ENCODE assay signal across 8 mouse cellular contexts in the genomic region with DNA sequence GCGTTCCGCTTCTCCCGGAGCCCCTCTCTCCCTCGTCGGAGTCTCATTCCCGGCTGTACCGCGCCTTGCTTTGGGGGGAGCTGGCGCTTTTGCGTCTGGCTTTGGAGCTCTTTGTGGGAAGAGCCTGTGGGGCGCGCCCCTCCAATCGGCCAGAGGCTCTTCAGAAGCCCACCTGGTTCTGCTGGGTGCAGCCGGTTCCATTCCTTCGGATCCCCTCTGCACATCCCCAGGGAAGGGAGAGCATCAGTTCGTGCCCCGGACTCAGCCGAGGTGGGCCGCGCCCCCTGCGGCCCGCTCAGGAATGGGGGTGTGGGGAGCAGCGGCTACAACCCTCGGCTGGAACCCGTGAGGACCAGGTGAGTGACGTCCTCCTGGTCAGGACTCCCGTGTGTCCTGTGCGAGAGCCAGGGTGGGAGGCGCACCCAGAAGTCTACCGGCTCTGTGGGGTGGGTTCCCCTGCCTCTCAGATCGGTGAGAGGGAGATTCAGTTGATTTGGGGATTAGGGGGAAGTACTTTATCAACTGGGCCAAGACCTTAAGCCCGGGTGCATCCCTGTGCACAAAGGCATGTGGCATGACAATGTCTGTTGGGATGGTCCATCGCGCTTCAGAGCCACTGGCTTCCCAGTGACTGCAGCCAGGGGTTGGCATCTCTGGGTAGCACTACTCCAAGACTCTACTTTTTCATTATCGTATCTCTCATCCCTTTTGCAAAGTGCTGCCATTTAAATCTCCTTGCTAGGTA. TPM values are rescaled to one million over a fixed set of nuclear protein-coding genes. Genes with fewer than 3 reads are reported as not detected.
DNase-seq lines count a peak whose midpoint lies in the region; ATAC-seq and TF ChIP-seq lines count a peak whose summit lies in the region.

No protein-coding gene starts in this region.

- intact Hi-C loops in heart, postnatal 25 days (cut with DNase I), result no loop called here

- H3K4me1 ChIP-seq in heart, embryonic 12.5 days (replicated peaks), result peaks cover 20% of the 10 kb centered on the region
- peaks cover 0 to 2% of the 10 kb centered on the region in 2 experiments; a peak in 1 of 4 replicates for H3K4me1 ChIP-seq in ES-E14 (ENCODE audit: control insufficient read depth in 2 of 2, insufficient read depth in 2 of 2, low read length in 2 of 2, poor library complexity in 1 of 2)
- peaks cover 14% of the 10 kb centered on the region for H3K4me1 ChIP-seq in forebrain, embryonic 11.5 days (replicated peaks; ENCODE audit: control insufficient read depth, insufficient read depth, low read length)
- peaks cover 38% of the 10 kb centered on the region for H3K4me1 ChIP-seq in limb, embryonic 12.5 days (replicated peaks)
- peaks cover 22% of the 10 kb centered on the region for H3K4me1 ChIP-seq in neural tube, embryonic 14.5 days (ENCODE audit: control insufficient read depth, insufficient read depth, low read length)

- ATAC-seq in heart, embryonic 12.5 days (ENCODE audit: insufficient number of reproducible peaks, low FRiP score), result peak; percentile 54
- peak; percentile 63 for ATAC-seq in forebrain, embryonic 11.5 days (replicated peaks; ENCODE audit: low FRiP score)
- ATAC-seq in limb, embryonic 12.5 days (ENCODE audit: insufficient number of reproducible peaks, insufficient read depth, low FRiP score, low TSS enrichment, low read depth), result peak; percentile 73
- ATAC-seq in neural tube, embryonic 14.5 days (ENCODE audit: low read depth), result peak; percentile 67

- H3K9me3 ChIP-seq in heart, embryonic 12.5 days (replicated peaks), result no peaks in the 10 kb centered on the region
- no peaks in the 10 kb centered on the region for H3K9me3 ChIP-seq in ES-E14 (ENCODE audit: control insufficient read depth, insufficient read depth, low read depth, low read length)
- no peaks in the 10 kb centered on the region for H3K9me3 ChIP-seq in forebrain, embryonic 11.5 days (ENCODE audit: control insufficient read depth, low read length)
- no peaks in the 10 kb centered on the region for H3K9me3 ChIP-seq in limb, embryonic 12.5 days
- H3K9me3 ChIP-seq in neural tube, embryonic 14.5 days (ENCODE audit: control insufficient read depth, low read length), result no peaks in the 10 kb centered on the region

- peak overlapping the region; percentile 87 for H3K9ac ChIP-seq in heart, embryonic 12.5 days
- H3K9ac ChIP-seq in ES-E14 (ENCODE audit: insufficient read depth, low read depth, low read length, poor library complexity, severe bottlenecking), result peak overlapping the region; percentile 73
- peak overlapping the region; percentile 79 for H3K9ac ChIP-seq in forebrain, embryonic 11.5 days (ENCODE audit: low read length)
- H3K9ac ChIP-seq in limb, embryonic 12.5 days (replicated peaks), result peak overlapping the region; percentile 87
- peak overlapping the region; percentile 92 for H3K9ac ChIP-seq in neural tube, embryonic 14.5 days (replicated peaks; ENCODE audit: low read depth, low read length)

- in situ Hi-C loops in ES-E14 (cut with MboI; ENCODE audit: low sequenced_read_pairs in 2 of 2, unreplicated experiment in 2 of 2), result no loop called here

- H3K4me2 ChIP-seq in heart, embryonic 12.5 days, result peak overlapping the region; percentile 82
- peak overlapping the region; percentile 65 for H3K4me2 ChIP-seq in forebrain, embryonic 11.5 days (ENCODE audit: low read depth, low read length, severe bottlenecking)
- peak overlapping the region; percentile 86 for H3K4me2 ChIP-seq in limb, embryonic 12.5 days
- H3K4me2 ChIP-seq in neural tube, embryonic 14.5 days (ENCODE audit: low read depth, low read length), result peak overlapping the region; percentile 84

- H3K36me3 ChIP-seq in heart, embryonic 12.5 days, result no peaks in the 10 kb centered on the region
- H3K36me3 ChIP-seq in ES-E14 (ENCODE audit: control insufficient read depth, insufficient read depth, low read length, poor library complexity, severe bottlenecking), result no peaks in the 10 kb centered on the region
- H3K36me3 ChIP-seq in forebrain, embryonic 11.5 days (ENCODE audit: control insufficient read depth, insufficient read depth, low read length), result no peaks in the 10 kb centered on the region
- 0 out of 2 replicates have a peak, but pooled peaks cover 2% of the 10 kb centered on the region for H3K36me3 ChIP-seq in limb, embryonic 12.5 days
- H3K36me3 ChIP-seq in neural tube, embryonic 14.5 days (ENCODE audit: control insufficient read depth, insufficient read depth, low read length), result no peaks in the 10 kb centered on the region

- H3K27ac ChIP-seq in heart, embryonic 12.5 days (ENCODE audit: poor library complexity, severe bottlenecking), result peak overlapping the region; percentile 63; the same call in 1 of the 2 replicates
- H3K27ac ChIP-seq in ES-E14 (ENCODE audit: insufficient read depth, low read depth, low read length, poor library complexity, severe bottlenecking), result no peak overlapping the region
- H3K27ac ChIP-seq in forebrain, embryonic 11.5 days (ENCODE audit: low read depth, low read length), result peak overlapping the region; percentile 87; the same call in 1 of the 2 replicates
- peak overlapping the region; percentile 95 for H3K27ac ChIP-seq in limb, embryonic 12.5 days
- H3K27ac ChIP-seq in neural tube, embryonic 14.5 days (ENCODE audit: low read depth, low read length), result peak overlapping the region; percentile 69

- DNase-seq in heart, postnatal 25 days (ENCODE audit: low spot score), result no peak
- peak; percentile 25 for DNase-seq in ES-E14 (ENCODE audit: low read depth, low spot score)
- DNase-seq in forebrain, embryonic 11.5 days (ENCODE audit: low spot score), result no peak
- DNase-seq in layer of hippocampus, adult 11-12 months (ENCODE audit: low spot score), result no peak
- DNase-seq in left cerebral cortex, adult 9 months (ENCODE audit: low spot score in 2 of 2), result no peak

- H3K4me3 ChIP-seq in heart, embryonic 12.5 days, result peak overlapping the region; percentile 80
- H3K4me3 ChIP-seq in ES-E14 (ENCODE audit: insufficient read depth in 1 of 2, low read depth in 1 of 2, low read length in 2 of 2, poor library complexity in 1 of 2, severe bottlenecking in 1 of 2), result peak overlapping the region; percentile 79 to 95
- H3K4me3 ChIP-seq in forebrain, embryonic 11.5 days (ENCODE audit: low read depth, low read length), result peak overlapping the region; percentile 71
- H3K4me3 ChIP-seq in limb, embryonic 12.5 days (replicated peaks), result peak overlapping the region; percentile 74
- peak overlapping the region; percentile 83 for H3K4me3 ChIP-seq in neural tube, embryonic 14.5 days (ENCODE audit: low read depth, low read length)

- WGBS in heart, embryonic 12.5 days, result under 1% methylated on average over 35 of the region's 35 CpGs
- WGBS in forebrain, embryonic 11.5 days, result under 1% methylated on average over 33 of the region's 35 CpGs
- under 1% methylated on average over 35 of the region's 35 CpGs for WGBS in limb, embryonic 12.5 days
- under 1% methylated on average over 31 of the region's 35 CpGs for WGBS in neural tube, embryonic 14.5 days

- H3K27me3 ChIP-seq in heart, embryonic 12.5 days (replicated peaks), result no peaks in the 10 kb centered on the region
- H3K27me3 ChIP-seq in forebrain, embryonic 11.5 days (ENCODE audit: control insufficient read depth, insufficient read depth, low read length), result no peaks in the 10 kb centered on the region
- no peaks in the 10 kb centered on the region for H3K27me3 ChIP-seq in limb, embryonic 12.5 days
- no peaks in the 10 kb centered on the region for H3K27me3 ChIP-seq in neural tube, embryonic 14.5 days (ENCODE audit: control insufficient read depth, insufficient read depth, low read length)

TF ChIP-seq in ES-E14, 5 proteins besides CTCF, POLR2A, EP300 and RAD21:
- TF ChIP-seq CHD2 (IDR thresholded peaks at IDR 0.05; ENCODE audit: low read depth, low read length), result no peak
- TF ChIP-seq ZC3H11A (IDR thresholded peaks at IDR 0.05; ENCODE audit: borderline replicate concordance, low read depth, low read length), result no peak
- TF ChIP-seq ZNF384 (IDR thresholded peaks at IDR 0.05; ENCODE audit: low read depth, low read length), result no peak
- TF ChIP-seq MAFK (IDR thresholded peaks at IDR 0.05; ENCODE audit: insufficient read depth, low read depth, low read length), result no peak
- TF ChIP-seq HCFC1 (IDR thresholded peaks at IDR 0.05; ENCODE audit: borderline replicate concordance, insufficient read depth, low read length), result no peak

RNA-seq across cellular contexts. Expression of gene Gpr161, which starts 13.2 kb away (rescaled TPM):
- 0.88 and 1.0 TPM in 2 replicates for polyA plus RNA-seq in heart, embryonic 12.5 days (2016; fragmentation: Nextera tagmentation; extraction: Ambion mirVana)
- total RNA-seq in heart, postnatal 25 days (2021), result 1 to 10 TPM; 1.2 to 2.2 TPM
- total RNA-seq in ES-E14 (2012; rRNA removed), result 3.3 and 4.5 TPM in 2 replicates
- polyA plus RNA-seq in forebrain, embryonic 11.5 days (2014; fragmentation: Nextera tagmentation; extraction: Ambion mirVana), result 2.2 and 2.5 TPM in 2 replicates
- 2.2 and 2.3 TPM in 2 replicates for polyA plus RNA-seq in limb, embryonic 12.5 days (2016; fragmentation: Nextera tagmentation; extraction: Ambion mirVana)
- 3.7 and 4.8 TPM in 2 replicates for polyA plus RNA-seq in neural tube, embryonic 14.5 days (2014; fragmentation: Nextera tagmentation; extraction: Ambion mirVana)

RNA-seq across cellular contexts. Expression of gene Tiprl, which starts 45.6 kb away (rescaled TPM):
- polyA plus RNA-seq in heart, embryonic 12.5 days (2016; fragmentation: Nextera tagmentation; extraction: Ambion mirVana), result 89.7 and 92.2 TPM in 2 replicates
- 10 to 100 TPM; 33.9 to 38.4 TPM for total RNA-seq in heart, postnatal 25 days (2021)
- total RNA-seq in ES-E14 (2012; rRNA removed), result 27.4 and 40.2 TPM in 2 replicates
- 104 and 109 TPM in 2 replicates for polyA plus RNA-seq in forebrain, embryonic 11.5 days (2014; fragmentation: Nextera tagmentation; extraction: Ambion mirVana)
- 93.2 and 95.9 TPM in 2 replicates for polyA plus RNA-seq in limb, embryonic 12.5 days (2016; fragmentation: Nextera tagmentation; extraction: Ambion mirVana)
- 130 and 141 TPM in 2 replicates for polyA plus RNA-seq in neural tube, embryonic 14.5 days (2014; fragmentation: Nextera tagmentation; extraction: Ambion mirVana)
